Mouse (Mus musculus): ENCODE results near the gene Ttc17.
A peak's percentile ranks its signal among the peaks of the same experiment; 100 is the strongest.

GRCm38 (mm10) chr2:94254102-94254501, 152.4 kb downstream of the Ttc17 start:
- TF ChIP-seq CTCF (IDR thresholded peaks at IDR 0.05; ENCODE audit: low read depth, low read length), result peak; percentile 24; the same call in 1 of the 2 replicates
- TF ChIP-seq POLR2A (IDR thresholded peaks at IDR 0.05; ENCODE audit: borderline replicate concordance, low read depth, low read length), result no peak
